Comparison of ENCODE assay signal across 22 mouse cellular contexts in the genomic region with DNA sequence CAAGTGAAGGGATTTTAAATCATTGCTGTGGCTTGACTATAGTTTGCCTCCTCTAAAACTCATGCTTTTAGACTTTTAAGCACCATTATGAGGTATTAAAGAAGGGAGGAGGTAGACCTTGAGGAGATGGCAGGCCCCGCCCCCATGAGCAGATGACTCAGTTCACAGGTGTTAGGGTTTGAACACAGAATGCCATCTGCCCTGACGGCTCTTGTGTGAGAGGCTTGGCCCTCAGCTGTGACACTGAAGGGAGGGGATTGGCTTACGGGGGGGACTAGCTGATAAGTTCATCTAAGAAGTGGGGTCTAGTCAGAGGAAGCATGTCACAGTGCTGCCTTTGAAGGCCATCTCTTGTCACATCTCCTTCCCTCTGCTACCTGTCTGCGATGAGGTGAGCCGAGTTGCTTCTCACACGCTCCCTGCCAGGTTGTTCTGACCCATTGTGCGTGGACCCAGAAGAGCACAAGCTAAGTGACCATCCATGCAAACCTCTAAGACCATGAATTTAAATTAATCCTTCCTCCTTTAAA. TPM values are rescaled to one million over a fixed set of nuclear protein-coding genes. Genes with fewer than 3 reads are reported as not detected.
A peak's percentile ranks its signal among the peaks of the same experiment; 100 is the strongest.
DNase-seq lines count a peak whose midpoint lies in the region; ATAC-seq and TF ChIP-seq lines count a peak whose summit lies in the region.
"Had no signal": no experiment of that assay in that cellular context is flagged by ENCODE, and none has a peak within 500 bp of the region (broad histone marks: within the 10 kb centered on the region; RNA-seq: fewer than 3 reads in every experiment).

No protein-coding gene starts in this region.

- H3K4me3 ChIP-seq in megakaryocyte, embryonic 14.5 days (replicated peaks) = peak overlapping the region; percentile 34
- H3K4me3 ChIP-seq in thymus, adult 2 months (ENCODE audit: control insufficient read depth, insufficient read depth, low read length) = no peak overlapping the region
- no peak overlapping the region for H3K4me3 ChIP-seq in forebrain, embryonic 13.5 days
- no peak overlapping the region for H3K4me3 ChIP-seq in midbrain, embryonic 13.5 days (replicated peaks)
- H3K4me3 ChIP-seq: embryonic facial prominence, embryonic 13.5 days; forebrain, embryonic 12.5 days; heart, embryonic 12.5 days; hindbrain, embryonic 15.5 days had no signal

- peaks cover 20% of the 10 kb centered on the region for H3K36me3 ChIP-seq in megakaryocyte, embryonic 14.5 days (replicated peaks; ENCODE audit: low read length)
- 0 out of 2 replicates have a peak, but pooled peaks cover 3% of the 10 kb centered on the region for H3K36me3 ChIP-seq in thymus, adult 2 months (ENCODE audit: control insufficient read depth, insufficient read depth, low read length)
- H3K36me3 ChIP-seq in forebrain, embryonic 13.5 days (ENCODE audit: poor library complexity, severe bottlenecking) = 0 out of 2 replicates have a peak, but pooled peaks cover 2% of the 10 kb centered on the region
- H3K36me3 ChIP-seq in midbrain, embryonic 13.5 days = no peaks in the 10 kb centered on the region
- H3K36me3 ChIP-seq: embryonic facial prominence, embryonic 13.5 days; forebrain, embryonic 12.5 days; heart, embryonic 12.5 days; hindbrain, embryonic 15.5 days had no signal

- TF ChIP-seq CTCF in thymus, adult 2 months (IDR thresholded peaks at IDR 0.05; ENCODE audit: borderline replicate concordance, control insufficient read depth, extremely low read depth, insufficient read depth, low read length, poor library complexity) = no peak

- H3K9ac ChIP-seq in forebrain, embryonic 13.5 days = no peak overlapping the region
- H3K9ac ChIP-seq in midbrain, embryonic 13.5 days (replicated peaks) = no peak overlapping the region
- H3K9ac ChIP-seq: embryonic facial prominence, embryonic 13.5 days; forebrain, embryonic 12.5 days; forebrain, postnatal 0 days; heart, embryonic 12.5 days; hindbrain, embryonic 15.5 days had no signal

- no peak for TF ChIP-seq POLR2A in thymus, adult 2 months (IDR thresholded peaks at IDR 0.05; ENCODE audit: control insufficient read depth, extremely low read depth, insufficient read depth, low read length, poor library complexity)

- DNase-seq in thymus, adult 2 months = peak; percentile 45
- DNase-seq in thymus, postnatal 14 days = peak; percentile 71
- no peak for DNase-seq in MN1 (ENCODE audit: low spot score)
- DNase-seq: adrenal gland, postnatal 10 days; cerebellum, adult 11-12 months; cerebellum, adult 9-10 months; cerebellum, postnatal 25 days; forebrain, postnatal 0 days; gastrocnemius, postnatal 36 days had no signal

- no peak overlapping the region for H3K4me2 ChIP-seq in forebrain, embryonic 13.5 days
- no peak overlapping the region for H3K4me2 ChIP-seq in midbrain, embryonic 13.5 days (replicated peaks)
- H3K4me2 ChIP-seq: embryonic facial prominence, embryonic 13.5 days; forebrain, embryonic 12.5 days; heart, embryonic 12.5 days; hindbrain, embryonic 15.5 days had no signal

- no peaks in the 10 kb centered on the region for H3K27me3 ChIP-seq in megakaryocyte, embryonic 14.5 days (replicated peaks)
- H3K27me3 ChIP-seq in thymus, adult 2 months (ENCODE audit: control insufficient read depth, insufficient read depth, low read length) = no peaks in the 10 kb centered on the region
- H3K27me3 ChIP-seq in forebrain, embryonic 13.5 days = no peaks in the 10 kb centered on the region
- no peaks in the 10 kb centered on the region for H3K27me3 ChIP-seq in midbrain, embryonic 13.5 days
- H3K27me3 ChIP-seq: forebrain, embryonic 12.5 days; heart, embryonic 12.5 days; hindbrain, embryonic 15.5 days had no signal

- ATAC-seq in megakaryocyte, adult 5-6 weeks (ENCODE audit: poor library complexity, severe bottlenecking) = no peak
- ATAC-seq in forebrain, embryonic 13.5 days = no peak
- ATAC-seq in midbrain, embryonic 13.5 days = no peak
- ATAC-seq: forebrain, postnatal 0 days; inflammation-experienced regulatory T-cells, adult 6 months had no signal

- WGBS in thymus, adult 2 months = 71% methylated on average over 7 of the region's 7 CpGs
- WGBS in forebrain, embryonic 13.5 days = 86% methylated on average over 7 of the region's 7 CpGs
- 92% methylated on average over 7 of the region's 7 CpGs for WGBS in midbrain, embryonic 13.5 days

- peaks cover 23% of the 10 kb centered on the region for H3K4me1 ChIP-seq in megakaryocyte, embryonic 14.5 days
- H3K4me1 ChIP-seq in thymus, adult 2 months (replicated peaks; ENCODE audit: control insufficient read depth, insufficient read depth, low read length) = peaks cover 7% of the 10 kb centered on the region
- no peaks in the 10 kb centered on the region for H3K4me1 ChIP-seq in forebrain, embryonic 13.5 days
- 0 out of 2 replicates have a peak, but pooled peaks cover 2% of the 10 kb centered on the region for H3K4me1 ChIP-seq in midbrain, embryonic 13.5 days (replicated peaks)
- H3K4me1 ChIP-seq: forebrain, embryonic 12.5 days had no signal

- H3K27ac ChIP-seq in thymus, adult 2 months (ENCODE audit: control insufficient read depth, insufficient read depth, low read length) = no peak overlapping the region
- H3K27ac ChIP-seq in forebrain, embryonic 13.5 days = no peak overlapping the region
- H3K27ac ChIP-seq in midbrain, embryonic 13.5 days = no peak overlapping the region
- H3K27ac ChIP-seq: embryonic facial prominence, embryonic 13.5 days; forebrain, embryonic 12.5 days; hindbrain, embryonic 15.5 days had no signal

- H3K9me3 ChIP-seq in megakaryocyte, embryonic 14.5 days = peaks cover 42% of the 10 kb centered on the region
- no peaks in the 10 kb centered on the region; the same call in none of the 2 replicates for H3K9me3 ChIP-seq in forebrain, embryonic 13.5 days (replicated peaks)
- H3K9me3 ChIP-seq in midbrain, embryonic 13.5 days = no peaks in the 10 kb centered on the region
- H3K9me3 ChIP-seq: hindbrain, embryonic 15.5 days had no signal

RNA-seq across cellular contexts. Expression of a gene that starts 10.0 kb away (rescaled TPM):
- not detected in 2 replicates for polyA plus RNA-seq in megakaryocyte, embryonic 14.5 days (2012; ENCODE audit: insufficient read depth, low replicate concordance)
- not detected in 2 replicates for total RNA-seq in megakaryocyte, adult 5-6 weeks (2015)
- total RNA-seq in megakaryocyte, adult 5-6 weeks (2017) = not detected in 2 replicates
- 2.8 and 2.9 TPM in 2 replicates for polyA plus RNA-seq in thymus, adult 2 months (2012; rRNA removed)
- 1.1 and 1.2 TPM in 2 replicates for polyA plus RNA-seq in forebrain, embryonic 13.5 days (2015; fragmentation: Nextera tagmentation; extraction: Ambion mirVana)
- 1.9 and 2.3 TPM in 2 replicates for polyA plus RNA-seq in midbrain, embryonic 13.5 days (2015; fragmentation: Nextera tagmentation; extraction: Ambion mirVana)
- total RNA-seq: ES-E14 had no signal

RNA-seq across cellular contexts. Expression of a gene that starts 37.9 kb away (rescaled TPM):
- not detected in 2 replicates for polyA plus RNA-seq in megakaryocyte, embryonic 14.5 days (2012; ENCODE audit: insufficient read depth, low replicate concordance)
- total RNA-seq in megakaryocyte, adult 5-6 weeks (2015) = not detected in 2 replicates
- total RNA-seq in megakaryocyte, adult 5-6 weeks (2017) = not detected in 2 replicates
- 0.18 and 0.38 TPM in 2 replicates for polyA plus RNA-seq in thymus, adult 2 months (2012; rRNA removed)
- polyA plus RNA-seq in forebrain, embryonic 13.5 days (2015; fragmentation: Nextera tagmentation; extraction: Ambion mirVana) = 2.2 and 3.1 TPM in 2 replicates
- 2.3 and 2.5 TPM in 2 replicates for polyA plus RNA-seq in midbrain, embryonic 13.5 days (2015; fragmentation: Nextera tagmentation; extraction: Ambion mirVana)
- total RNA-seq: gastrocnemius, adult 18-20 months; gastrocnemius, postnatal 36 days; heart, adult 18-20 months; heart, postnatal 25 days had no signal
- polyA plus RNA-seq: inflammation-experienced regulatory T-cells, adult 6 months had no signal
